Mouse (Mus musculus) forelimb bud, embryonic 11.5 days (tissue): ENCODE results near the gene 4921509C19Rik.
A peak's percentile ranks its signal among the peaks of the same experiment; 100 is the strongest.
"Not testable (repeated sequence)": the region's sequence is repeated elsewhere in the genome, so short reads cannot be mapped to it uniquely, and the experiment has no call there.

Experiments
- DNase-seq: peaks from one replicate; pipeline ENCODE4 v3.0.0-alpha.2; 2012; ENCODE audit warnings: low read depth, low spot score

4921509C19Rik gene

DNA sequence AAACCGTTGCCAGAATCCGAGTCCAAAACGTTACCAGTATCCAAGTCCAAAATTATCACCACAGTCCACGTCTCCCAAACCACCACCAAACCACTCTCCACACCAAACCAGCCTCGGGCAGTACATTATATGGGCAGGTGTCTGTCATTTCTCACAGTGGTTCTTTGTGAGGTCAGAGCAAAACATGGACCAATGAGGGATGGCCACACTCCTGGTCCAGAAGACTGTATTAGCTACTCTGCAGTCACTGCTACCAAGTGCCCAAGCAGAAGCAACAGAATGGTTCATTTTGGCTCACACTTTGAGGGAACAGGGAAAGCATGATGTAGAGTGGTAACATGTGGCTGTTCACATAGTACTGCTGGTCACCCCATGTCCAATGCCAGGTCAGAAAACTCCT is at the start of gene 4921509C19Rik:
Gene 4921509C19Rik (minus strand): TSS at position 101 of the 400 bp plus-strand sequence.
- not testable (repeated sequence) for DNase-seq

GRCm38 (mm10) chr2:151525520-151525919 is 49.6 kb upstream of the 4921509C19Rik start:
- no peak for DNase-seq

GRCm38 (mm10) chr2:151524324-151525041 is 48.5 kb upstream of the 4921509C19Rik start:
- no peak for DNase-seq

DNA sequence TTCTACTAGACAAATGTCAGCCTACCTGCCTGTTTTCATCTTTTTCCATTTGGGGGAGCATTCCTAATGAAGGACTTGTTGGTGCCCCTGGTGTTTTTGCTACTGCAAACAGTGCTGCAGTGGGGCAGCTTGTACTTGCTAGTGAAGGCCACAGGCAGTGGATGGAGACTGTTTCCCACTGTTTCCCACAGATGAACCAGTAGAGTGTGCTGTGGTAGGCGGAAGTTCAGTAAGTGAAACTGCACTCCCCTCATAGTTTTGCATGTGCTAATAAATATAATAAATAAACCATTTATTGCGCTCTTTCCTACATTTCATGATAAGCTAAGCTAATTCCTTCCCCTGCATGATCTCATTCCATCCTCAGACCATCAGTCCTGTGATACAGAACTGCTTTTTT is 43.0 kb upstream of the 4921509C19Rik start:
- DNase-seq = no peak

DNA sequence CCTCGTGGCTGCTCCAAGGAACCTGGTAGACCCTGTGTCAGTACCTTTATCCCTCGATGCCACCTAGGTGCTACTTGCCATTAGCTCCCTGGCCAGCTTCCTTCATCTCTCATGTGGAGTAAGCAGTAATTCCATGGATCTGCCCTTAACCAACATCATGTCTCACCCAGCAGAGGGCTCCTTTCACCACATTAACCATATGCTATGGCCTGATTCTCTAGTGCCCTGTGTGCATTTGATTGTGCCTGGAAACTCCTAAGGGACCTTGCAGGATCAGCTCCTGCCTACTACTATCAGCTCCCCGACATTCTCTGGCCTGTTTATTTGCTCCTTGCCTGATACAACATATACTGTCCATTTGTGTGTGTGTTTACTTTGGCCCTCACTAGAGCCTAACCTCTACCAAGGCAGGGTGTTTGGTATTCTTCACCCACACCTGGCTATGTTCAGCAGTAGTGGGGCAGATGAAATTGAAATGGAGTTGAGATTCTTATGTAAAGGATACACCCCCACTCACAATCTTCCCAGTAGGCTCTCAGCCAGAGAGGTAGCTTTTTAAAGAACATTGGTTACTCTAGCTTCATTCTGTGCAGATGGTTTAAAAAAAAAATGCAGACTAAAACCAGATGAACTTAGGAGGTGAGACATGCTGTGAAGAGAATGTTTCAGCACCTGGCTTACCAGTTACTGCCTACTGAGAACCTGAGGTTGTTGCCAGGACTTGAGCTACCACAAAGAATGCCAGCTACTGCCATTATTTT is 37.8 kb upstream of the 4921509C19Rik start:
- DNase-seq = no peak

- no peak for DNase-seq
These were observed 36.2 kb upstream of the 4921509C19Rik start for GRCm38 (mm10) chr2:151512199-151512598.

DNA sequence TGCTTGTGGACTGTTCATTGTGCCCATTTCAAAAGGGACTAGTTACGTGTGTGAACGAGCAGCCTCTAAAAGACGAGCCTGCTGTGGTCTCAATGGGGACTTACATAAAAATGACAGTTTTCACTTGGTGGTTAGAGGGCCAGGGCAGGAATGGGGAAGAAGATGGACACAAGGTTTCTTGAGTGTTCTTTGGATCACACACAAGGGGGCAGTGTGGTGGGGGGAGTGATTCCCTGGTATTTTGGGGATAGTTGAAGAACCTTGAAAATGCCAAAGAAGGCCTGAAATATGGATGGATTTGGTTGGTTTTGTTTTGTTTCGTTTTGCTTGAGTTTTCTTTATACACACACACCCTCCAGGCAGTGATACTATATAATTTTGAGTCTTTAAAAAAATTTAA is 28.3 kb upstream of the 4921509C19Rik start:
- no peak for DNase-seq

DNA sequence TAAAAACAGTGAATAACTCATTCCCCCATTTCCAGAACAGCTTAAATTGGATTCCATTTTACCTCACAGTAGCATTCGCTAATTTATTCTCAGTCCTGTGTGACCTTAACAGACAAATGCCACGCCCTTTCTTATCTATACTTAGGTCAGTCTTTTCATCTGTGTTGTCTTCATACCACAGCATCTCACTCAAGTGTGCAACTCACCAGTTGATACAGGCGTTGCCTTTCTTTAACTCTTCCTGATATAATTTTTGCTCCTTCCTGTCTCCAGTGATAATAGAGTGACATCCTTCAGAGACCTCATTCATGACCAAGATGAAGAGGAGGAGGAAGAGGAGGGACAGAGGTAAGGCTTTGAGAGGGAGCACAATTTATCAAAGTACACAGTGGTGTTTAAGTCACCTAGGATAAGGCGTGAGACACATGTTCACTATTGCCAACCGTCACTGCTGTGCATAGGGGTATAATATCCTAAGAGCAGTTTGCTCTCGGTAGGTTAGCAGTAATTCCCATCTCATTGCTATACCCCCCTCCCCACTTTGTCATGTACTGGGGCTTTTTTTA is 24.6 kb upstream of the 4921509C19Rik start:
- DNase-seq = no peak

DNA sequence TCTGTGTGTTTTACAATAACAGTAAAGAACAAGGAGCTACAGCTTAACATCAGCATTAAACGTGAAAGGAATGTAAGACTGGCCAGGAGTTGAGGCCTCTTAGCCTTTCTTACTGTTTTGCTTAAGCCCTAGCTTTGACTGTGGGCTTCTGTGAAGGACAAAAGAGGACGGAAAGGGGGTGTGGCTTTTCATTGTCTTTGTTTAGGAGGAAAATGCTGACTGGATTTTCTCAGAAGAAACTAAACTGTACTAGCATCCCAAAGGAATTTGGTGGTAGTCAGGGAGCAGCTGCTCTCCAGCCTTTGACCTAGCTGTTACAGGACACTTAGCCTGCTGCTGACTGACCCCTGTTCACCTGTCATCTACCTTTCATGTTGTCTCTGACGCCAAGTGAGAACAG is 22.4 kb upstream of the 4921509C19Rik start:
- no peak for DNase-seq

GRCm38 (mm10) chr2:151494035-151494803 is 18.3 kb upstream of the 4921509C19Rik start, which contains the start of gene Nsfl1c:
Nsfl1c (plus strand) TSS chr2:151494182.
- peak; percentile 98 for DNase-seq

- no peak for DNase-seq
These were observed 10.5 kb upstream of the 4921509C19Rik start for GRCm38 (mm10) chr2:151486496-151486895.

DNA sequence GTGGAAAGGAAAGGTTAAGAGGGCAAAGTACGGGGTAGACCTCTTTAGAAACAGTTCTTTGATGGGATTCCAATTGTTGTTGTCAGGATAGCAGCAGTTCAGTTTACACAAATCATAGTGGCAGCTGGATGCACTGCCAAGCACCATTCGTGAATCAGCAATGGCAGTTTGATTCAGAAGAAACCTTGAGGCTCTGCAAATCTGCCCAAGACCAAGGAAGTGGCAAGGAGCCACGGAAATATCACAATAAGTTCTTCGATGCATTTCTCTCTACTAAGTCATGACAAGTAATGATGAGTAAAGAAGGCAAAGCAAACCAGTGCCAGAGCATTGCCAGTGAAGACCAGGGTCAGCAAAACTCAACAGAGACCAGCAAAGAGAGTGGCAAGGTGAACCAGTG is 41.0 kb downstream of the 4921509C19Rik start:
- DNase-seq = not testable (repeated sequence)

GRCm38 (mm10) chr2:151434203-151434602 is 41.8 kb downstream of the 4921509C19Rik start:
- DNase-seq = peak; percentile 0
